ENCODE assay signal across 21 mouse cellular contexts in genomic region chr14:77392476-77392875, GRCm38 (mm10).
"Had no signal": no experiment of that assay in that cellular context is flagged by ENCODE, and none has a peak within 500 bp of the region (broad histone marks: within the 10 kb centered on the region; RNA-seq: fewer than 3 reads in every experiment).

No protein-coding gene starts in this region.

- H3K27me3 ChIP-seq: heart, embryonic 12.5 days; hindbrain, embryonic 12.5 days; intestine, embryonic 15.5 days; limb, embryonic 12.5 days; liver, embryonic 13.5 days; liver, embryonic 15.5 days had no signal

- DNase-seq: gastrocnemius, postnatal 14 days; gastrocnemius, postnatal 36 days; heart, adult 18-20 months; heart, postnatal 10 days; kidney, adult 18-20 months; kidney, adult 8-10 months; kidney, postnatal 10 days; kidney, postnatal 25 days; kidney, postnatal 4 days; liver; liver, embryonic 13.5 days; liver, postnatal 0 days had no signal

- H3K4me3 ChIP-seq: heart, embryonic 10.5 days; heart, embryonic 12.5 days; hindbrain, embryonic 12.5 days; intestine, embryonic 15.5 days; left cerebral cortex, adult 2 months; limb, embryonic 10.5 days; limb, embryonic 12.5 days; liver, embryonic 13.5 days; liver, embryonic 15.5 days had no signal

- H3K36me3 ChIP-seq: heart, embryonic 10.5 days; heart, embryonic 12.5 days; hindbrain, embryonic 12.5 days; intestine, embryonic 15.5 days; limb, embryonic 10.5 days; limb, embryonic 12.5 days; liver, embryonic 13.5 days; liver, embryonic 15.5 days had no signal

- H3K9me3 ChIP-seq: heart, embryonic 10.5 days; heart, embryonic 12.5 days; hindbrain, embryonic 12.5 days; intestine, embryonic 15.5 days; limb, embryonic 10.5 days; limb, embryonic 12.5 days; liver, embryonic 13.5 days; liver, embryonic 15.5 days had no signal

- H3K4me1 ChIP-seq: heart, embryonic 10.5 days; heart, embryonic 12.5 days; hindbrain, embryonic 12.5 days; intestine, embryonic 15.5 days; liver, embryonic 13.5 days; liver, embryonic 15.5 days had no signal

- H3K27ac ChIP-seq: heart, embryonic 10.5 days; hindbrain, embryonic 12.5 days; hindbrain, embryonic 14.5 days; intestine, embryonic 15.5 days; left cerebral cortex, adult 2 months; limb, embryonic 10.5 days; limb, embryonic 12.5 days; liver, embryonic 13.5 days; liver, embryonic 15.5 days had no signal
